Mouse (Mus musculus): ENCODE measurements at regions not wholly inside any gene's neighbourhood (a gene's known extent, or its start where the extent isn't known, plus 50 kb on each side); places are given as distances from the start of the nearest gene placed in this dataset.

GRCm38 (mm10) chr5:118408826-118409225 is 151.7 kb upstream of the Med13l start:
- 81% methylated on average over 8 of the region's 8 CpGs for WGBS

DNA sequence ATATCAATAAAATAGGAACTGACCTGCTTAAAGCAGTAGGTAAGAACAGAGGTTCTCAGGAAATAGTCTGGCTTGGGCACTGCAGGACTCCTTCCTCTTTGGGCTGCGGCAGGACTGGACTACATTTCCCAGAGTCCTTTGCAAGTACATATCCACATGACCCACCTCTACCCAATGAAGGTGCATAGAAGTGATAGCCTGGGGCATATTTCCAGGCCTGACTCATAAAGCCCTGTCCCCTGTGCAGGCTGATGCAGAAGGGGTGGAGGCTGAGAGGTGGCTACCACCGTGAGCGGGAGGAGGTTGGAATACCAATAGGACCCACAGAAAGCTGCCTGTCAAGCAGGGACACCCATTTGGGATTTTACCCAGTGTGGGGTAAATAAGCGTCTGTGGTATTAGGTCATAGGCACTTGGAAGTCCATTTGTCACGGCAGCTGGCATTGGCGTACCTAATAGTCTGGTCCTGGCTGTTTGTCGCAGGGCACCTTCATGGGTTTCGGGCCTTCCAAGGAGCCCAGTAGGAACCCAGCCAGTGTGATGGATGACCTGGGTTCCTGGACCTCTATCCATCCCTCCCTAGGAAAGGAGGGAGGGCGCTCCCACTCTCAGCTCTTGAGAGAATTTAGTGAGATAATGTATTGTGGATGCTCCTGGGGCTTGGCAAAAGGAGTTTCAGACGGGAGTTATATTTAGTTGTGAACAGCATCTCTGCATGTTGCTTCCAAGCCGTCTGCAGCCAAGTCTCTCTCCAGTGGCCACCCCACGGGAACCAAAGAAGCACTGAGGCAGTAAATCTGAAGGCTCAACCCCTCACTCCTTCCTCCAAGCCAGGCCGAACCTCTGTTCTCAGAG is 146.8 kb upstream of the Med13l start:
- 73% methylated on average over 13 of the region's 13 CpGs for WGBS

More at GRCm38 (mm10) chr5:118408826-118409225, 151.7 kb upstream of the Med13l start:
- Histone ChIP-seq H3K4me3 (replicated peaks; ENCODE audit: control insufficient read depth, low read depth, low read length) (no peak overlapping the region), H3K4me1 (ENCODE audit: control insufficient read depth, insufficient read depth, low read length) (no peaks in the 10 kb centered on the region; the same call in 1 of the 2 replicates), H3K27ac (ENCODE audit: control insufficient read depth, insufficient read depth, low read depth, low read length, poor library complexity) (no peak overlapping the region)
- TF ChIP-seq POLR2A (IDR thresholded peaks at IDR 0.05; ENCODE audit: borderline replicate concordance, control insufficient read depth, low read depth, low read length) (no peak), CTCF (IDR thresholded peaks at IDR 0.05; ENCODE audit: control insufficient read depth, insufficient read depth, low read length) (no peak)

GRCm38 (mm10) chr5:118419344-118420037 is 141.0 kb upstream of the Med13l start:
- no peak for TF ChIP-seq CTCF (IDR thresholded peaks at IDR 0.05; ENCODE audit: control insufficient read depth, insufficient read depth, low read length)
- TF ChIP-seq POLR2A (IDR thresholded peaks at IDR 0.05; ENCODE audit: borderline replicate concordance, control insufficient read depth, low read depth, low read length): no peak
- H3K27ac ChIP-seq (ENCODE audit: control insufficient read depth, insufficient read depth, low read depth, low read length, poor library complexity): peak overlapping the region; percentile 59
- H3K4me3 ChIP-seq (replicated peaks; ENCODE audit: control insufficient read depth, low read depth, low read length): peak overlapping the region; percentile 29
- WGBS: 76% methylated on average over 7 of the region's 7 CpGs
- no peaks in the 10 kb centered on the region; the same call in 1 of the 2 replicates for H3K4me1 ChIP-seq (ENCODE audit: control insufficient read depth, insufficient read depth, low read length)

More for the DNA sequence above, 146.8 kb upstream of the Med13l start:
- Histone ChIP-seq H3K4me1 (ENCODE audit: control insufficient read depth, insufficient read depth, low read length) (no peaks in the 10 kb centered on the region), H3K4me3 (replicated peaks; ENCODE audit: control insufficient read depth, low read depth, low read length) (no peak overlapping the region), H3K27ac (ENCODE audit: control insufficient read depth, insufficient read depth, low read depth, low read length, poor library complexity) (no peak overlapping the region)
- TF ChIP-seq POLR2A (IDR thresholded peaks at IDR 0.05; ENCODE audit: borderline replicate concordance, control insufficient read depth, low read depth, low read length) (no peak), CTCF (IDR thresholded peaks at IDR 0.05; ENCODE audit: control insufficient read depth, insufficient read depth, low read length) (no peak)

- Histone ChIP-seq H3K27ac (ENCODE audit: control insufficient read depth, insufficient read depth, low read depth, low read length, poor library complexity) (no peak overlapping the region), H3K4me1 (ENCODE audit: control insufficient read depth, insufficient read depth, low read length) (no peaks in the 10 kb centered on the region; the same call in 1 of the 2 replicates), H3K4me3 (replicated peaks; ENCODE audit: control insufficient read depth, low read depth, low read length) (no peak overlapping the region)
- WGBS: 59% methylated on average over 32 of the region's 32 CpGs
- TF ChIP-seq CTCF (IDR thresholded peaks at IDR 0.05; ENCODE audit: control insufficient read depth, insufficient read depth, low read length) (no peak), POLR2A (IDR thresholded peaks at IDR 0.05; ENCODE audit: borderline replicate concordance, control insufficient read depth, low read depth, low read length) (no peak)
Measured at GRCm38 (mm10) chr5:118421884-118422821, 138.3 kb upstream of the Med13l start.

GRCm38 (mm10) chr5:118424177-118424576 is 136.3 kb upstream of the Med13l start:
- 64% methylated on average over 3 of the region's 3 CpGs for WGBS

GRCm38 (mm10) chr5:118424764-118425568 is 135.5 kb upstream of the Med13l start:
- H3K27ac ChIP-seq (ENCODE audit: control insufficient read depth, insufficient read depth, low read depth, low read length, poor library complexity): no peak overlapping the region
- no peak for TF ChIP-seq POLR2A (IDR thresholded peaks at IDR 0.05; ENCODE audit: borderline replicate concordance, control insufficient read depth, low read depth, low read length)
- TF ChIP-seq CTCF (IDR thresholded peaks at IDR 0.05; ENCODE audit: control insufficient read depth, insufficient read depth, low read length): no peak
- H3K4me1 ChIP-seq (ENCODE audit: control insufficient read depth, insufficient read depth, low read length): no peaks in the 10 kb centered on the region
- no peak overlapping the region for H3K4me3 ChIP-seq (replicated peaks; ENCODE audit: control insufficient read depth, low read depth, low read length)
- WGBS: 54% methylated on average over 9 of the region's 9 CpGs

More at GRCm38 (mm10) chr5:118424177-118424576, 136.3 kb upstream of the Med13l start:
- Histone ChIP-seq H3K4me1 (ENCODE audit: control insufficient read depth, insufficient read depth, low read length) (no peaks in the 10 kb centered on the region; the same call in 1 of the 2 replicates), H3K27ac (ENCODE audit: control insufficient read depth, insufficient read depth, low read depth, low read length, poor library complexity) (no peak overlapping the region), H3K4me3 (replicated peaks; ENCODE audit: control insufficient read depth, low read depth, low read length) (no peak overlapping the region)
- no peak for TF ChIP-seq POLR2A (IDR thresholded peaks at IDR 0.05; ENCODE audit: borderline replicate concordance, control insufficient read depth, low read depth, low read length)
- TF ChIP-seq CTCF (IDR thresholded peaks at IDR 0.05; ENCODE audit: control insufficient read depth, insufficient read depth, low read length): no peak

GRCm38 (mm10) chr5:118426673-118427072 is 133.8 kb upstream of the Med13l start:
- H3K27ac ChIP-seq (ENCODE audit: control insufficient read depth, insufficient read depth, low read depth, low read length, poor library complexity): no peak overlapping the region
- no peak for TF ChIP-seq CTCF (IDR thresholded peaks at IDR 0.05; ENCODE audit: control insufficient read depth, insufficient read depth, low read length)
- TF ChIP-seq POLR2A (IDR thresholded peaks at IDR 0.05; ENCODE audit: borderline replicate concordance, control insufficient read depth, low read depth, low read length): no peak
- no peak overlapping the region for H3K4me3 ChIP-seq (replicated peaks; ENCODE audit: control insufficient read depth, low read depth, low read length)
- WGBS: 66% methylated on average over 5 of the region's 5 CpGs
- no peaks in the 10 kb centered on the region for H3K4me1 ChIP-seq (ENCODE audit: control insufficient read depth, insufficient read depth, low read length)

Measured in bone marrow, adult 2 months (tissue).